Comparison of ENCODE assay signal across 8 mouse cellular contexts in the genomic region with DNA sequence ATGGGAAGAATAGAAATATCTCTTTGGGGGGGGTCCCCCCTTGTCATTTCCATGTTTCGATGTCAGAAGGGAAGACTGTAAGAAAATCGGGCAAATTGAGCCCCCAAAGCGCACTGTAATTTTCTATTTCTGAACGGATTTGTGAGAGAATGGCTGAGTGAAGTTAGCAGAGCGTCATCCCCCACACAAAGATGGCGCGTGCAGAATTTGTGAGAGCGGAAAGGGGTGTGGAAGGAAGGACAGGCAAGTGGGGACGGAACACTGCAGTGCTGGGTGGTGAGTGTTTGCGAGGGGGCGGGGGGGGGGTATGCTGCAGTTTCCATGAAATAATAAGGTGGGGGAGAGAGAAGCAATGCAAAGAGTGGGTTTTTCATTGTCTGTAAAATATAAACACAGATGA. TPM values are rescaled to one million over a fixed set of nuclear protein-coding genes. Genes with fewer than 3 reads are reported as not detected.
DNase-seq lines count a peak whose midpoint lies in the region; ATAC-seq and TF ChIP-seq lines count a peak whose summit lies in the region.

A gene (plus strand): TSS at position 136 of the 400 bp plus-strand sequence.

- no peak within 1 kb of the TSS for H3K27ac ChIP-seq in lung, postnatal 0 days (ENCODE audit: low read length)
- H3K27ac ChIP-seq in embryonic facial prominence, embryonic 14.5 days (replicated peaks; ENCODE audit: low read depth, low read length): no peak within 1 kb of the TSS
- no peak within 1 kb of the TSS for H3K27ac ChIP-seq in heart, embryonic 15.5 days
- H3K27ac ChIP-seq in neural tube, embryonic 13.5 days (replicated peaks): no peak within 1 kb of the TSS

- no peak for TF ChIP-seq CTCF in lung, postnatal 0 days (IDR thresholded peaks at IDR 0.05)

- ATAC-seq in lung, postnatal 0 days: no peak
- ATAC-seq in embryonic facial prominence, embryonic 14.5 days (ENCODE audit: low read depth): no peak
- no peak for ATAC-seq in heart, embryonic 15.5 days (replicated peaks; ENCODE audit: insufficient number of reproducible peaks, insufficient read depth, low FRiP score, low read depth)
- ATAC-seq in neural tube, embryonic 13.5 days (ENCODE audit: low read depth): no peak

- H3K4me1 ChIP-seq in lung, postnatal 0 days (ENCODE audit: insufficient read depth, low read depth, low read length): no peaks in the 10 kb centered on the region
- H3K4me1 ChIP-seq in embryonic facial prominence, embryonic 14.5 days (ENCODE audit: control insufficient read depth, insufficient read depth, low read length): no peaks in the 10 kb centered on the region
- H3K4me1 ChIP-seq in heart, embryonic 15.5 days (replicated peaks): peaks cover 5% of the 10 kb centered on the region
- peaks cover 6% of the 10 kb centered on the region; the same call in 1 of the 2 replicates for H3K4me1 ChIP-seq in neural tube, embryonic 13.5 days (replicated peaks)

- intact Hi-C loops in left cerebral cortex, postnatal 36 days (cut with DNase I): no loop called here

- H3K36me3 ChIP-seq in lung, postnatal 0 days (ENCODE audit: insufficient read depth, low read length): no peaks in the 10 kb centered on the region
- H3K36me3 ChIP-seq in embryonic facial prominence, embryonic 14.5 days (ENCODE audit: control insufficient read depth, insufficient read depth, low read length): no peaks in the 10 kb centered on the region
- H3K36me3 ChIP-seq in heart, embryonic 15.5 days: no peaks in the 10 kb centered on the region
- no peaks in the 10 kb centered on the region for H3K36me3 ChIP-seq in neural tube, embryonic 13.5 days

- no peak within 1 kb of the TSS for H3K4me2 ChIP-seq in lung, postnatal 0 days (replicated peaks; ENCODE audit: low read depth, low read length)
- no peak within 1 kb of the TSS for H3K4me2 ChIP-seq in embryonic facial prominence, embryonic 14.5 days (ENCODE audit: low read depth, low read length)
- no peak within 1 kb of the TSS for H3K4me2 ChIP-seq in heart, embryonic 15.5 days
- no peak within 1 kb of the TSS for H3K4me2 ChIP-seq in neural tube, embryonic 13.5 days

- no peaks in the 10 kb centered on the region for H3K9me3 ChIP-seq in lung, postnatal 0 days (ENCODE audit: low read length)
- no peaks in the 10 kb centered on the region for H3K9me3 ChIP-seq in embryonic facial prominence, embryonic 14.5 days (ENCODE audit: control insufficient read depth, low read length)
- H3K9me3 ChIP-seq in heart, embryonic 15.5 days (replicated peaks): no peaks in the 10 kb centered on the region
- no peaks in the 10 kb centered on the region for H3K9me3 ChIP-seq in neural tube, embryonic 13.5 days

- H3K4me3 ChIP-seq in lung, postnatal 0 days (ENCODE audit: low read depth, low read length): no peak within 1 kb of the TSS
- H3K4me3 ChIP-seq in embryonic facial prominence, embryonic 14.5 days (ENCODE audit: low read depth, low read length): no peak within 1 kb of the TSS
- no peak within 1 kb of the TSS for H3K4me3 ChIP-seq in heart, embryonic 15.5 days
- H3K4me3 ChIP-seq in neural tube, embryonic 13.5 days: no peak within 1 kb of the TSS

- DNase-seq in lung, postnatal 0 days (ENCODE audit: low spot score): no peak
- DNase-seq in lung, postnatal 36 days: no peak
- no peak for DNase-seq in embryonic facial prominence, embryonic 14.5 days (ENCODE audit: low spot score)
- DNase-seq in left cerebral cortex, postnatal 36 days (ENCODE audit: low spot score in 2 of 2): no peak
- no peak for DNase-seq in right cerebral cortex, postnatal 4 days
- DNase-seq in kidney, postnatal 36 days: no peak

- no peak within 1 kb of the TSS for H3K9ac ChIP-seq in lung, postnatal 0 days (replicated peaks; ENCODE audit: low read depth)
- no peak within 1 kb of the TSS for H3K9ac ChIP-seq in embryonic facial prominence, embryonic 14.5 days (ENCODE audit: low read depth, low read length)
- no peak within 1 kb of the TSS for H3K9ac ChIP-seq in heart, embryonic 15.5 days
- H3K9ac ChIP-seq in neural tube, embryonic 13.5 days: no peak within 1 kb of the TSS

- 85% methylated on average over 11 of the region's 11 CpGs for WGBS in lung, postnatal 0 days
- 75% methylated on average over 11 of the region's 11 CpGs for WGBS in embryonic facial prominence, embryonic 14.5 days
- 85% methylated on average over 11 of the region's 11 CpGs for WGBS in heart, embryonic 15.5 days
- WGBS in neural tube, embryonic 13.5 days: 79% methylated on average over 11 of the region's 11 CpGs

- H3K27me3 ChIP-seq in lung, postnatal 0 days (replicated peaks; ENCODE audit: insufficient read depth, low read length): no peaks in the 10 kb centered on the region
- no peaks in the 10 kb centered on the region for H3K27me3 ChIP-seq in embryonic facial prominence, embryonic 14.5 days (replicated peaks; ENCODE audit: control insufficient read depth, insufficient read depth, low read length)
- H3K27me3 ChIP-seq in heart, embryonic 15.5 days: no peaks in the 10 kb centered on the region
- H3K27me3 ChIP-seq in neural tube, embryonic 13.5 days: no peaks in the 10 kb centered on the region

- no peak for TF ChIP-seq EP300 in lung, postnatal 0 days (IDR thresholded peaks at IDR 0.05)

RNA-seq across cellular contexts. Expression of the gene that starts here (rescaled TPM):
- 383 and 452 TPM in 2 replicates for polyA plus RNA-seq in lung, postnatal 0 days (2015; fragmentation: Nextera tagmentation; extraction: Ambion mirVana)
- polyA plus RNA-seq in embryonic facial prominence, embryonic 14.5 days (2014; fragmentation: Nextera tagmentation; extraction: Ambion mirVana): 716 and 779 TPM in 2 replicates
- 284 and 370 TPM in 2 replicates for polyA plus RNA-seq in heart, embryonic 15.5 days (2015; fragmentation: Nextera tagmentation; extraction: Ambion mirVana)
- 100 to 1,000 TPM; 487 to 491 TPM for total RNA-seq in left cerebral cortex, postnatal 36 days (2021)
- polyA plus RNA-seq in neural tube, embryonic 13.5 days (2015; fragmentation: Nextera tagmentation; extraction: Ambion mirVana): 377 and 458 TPM in 2 replicates
